Mouse (Mus musculus) stomach, postnatal 0 days (tissue): ENCODE results near the gene Nln.

Experiments
- CTCF ChIP-seq: IDR thresholded peaks from 2 replicates; pipeline ENCODE4 v1.5.1; 2016; ENCODE audit warnings: antibody characterized with exemption, low read depth, mild to moderate bottlenecking, moderate library complexity
- EP300 ChIP-seq: optimal IDR thresholded peaks from 2 replicates; pipeline ENCODE3; 2016; ENCODE audit warnings: antibody characterized with exemption

DNA sequence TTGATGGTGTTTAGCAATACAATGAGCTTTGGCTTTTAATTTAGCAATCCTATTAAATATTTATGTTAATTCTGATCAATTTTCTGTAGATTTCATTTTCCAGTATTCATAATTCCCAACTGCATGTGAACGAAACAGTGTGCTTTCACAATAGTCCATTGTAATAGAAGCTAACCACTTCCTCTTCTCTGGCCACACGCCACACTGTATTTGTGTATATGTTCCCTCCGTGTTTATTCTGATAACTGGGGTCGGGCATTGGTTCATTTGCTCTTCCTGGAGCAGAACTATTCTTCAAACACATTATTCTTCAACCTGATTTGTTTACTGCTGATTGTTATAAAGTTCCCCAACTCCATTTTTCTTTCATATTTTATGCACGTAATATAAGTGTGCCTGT is 135.4 kb downstream of the Nln start:
- TF ChIP-seq CTCF: no peak
- TF ChIP-seq EP300: no peak
